In genomic region chr2:160066491-160067303, GRCm38 (mm10) we compare ENCODE assay signal across 9 mouse cellular contexts.
A peak's percentile ranks its signal among the peaks of the same experiment; 100 is the strongest.
DNase-seq lines count a peak whose midpoint lies in the region; ATAC-seq lines count a peak whose summit lies in the region.
"Had no signal": no experiment of that assay in that cellular context is flagged by ENCODE, and none has a peak within 500 bp of the region (broad histone marks: within the 10 kb centered on the region; RNA-seq: fewer than 3 reads in every experiment).

No protein-coding gene starts in this region.

- no peaks in the 10 kb centered on the region for H3K9me3 ChIP-seq in hindbrain, embryonic 16.5 days (ENCODE audit: control insufficient read depth, low read length)
- H3K9me3 ChIP-seq in hindbrain, embryonic 11.5 days (ENCODE audit: control insufficient read depth, low read length) = no peaks in the 10 kb centered on the region
- no peaks in the 10 kb centered on the region for H3K9me3 ChIP-seq in lung, embryonic 16.5 days (ENCODE audit: control insufficient read depth, low read length)

- no peak overlapping the region for H3K9ac ChIP-seq in hindbrain, embryonic 16.5 days (ENCODE audit: low read depth, low read length)
- no peak overlapping the region for H3K9ac ChIP-seq in hindbrain, embryonic 11.5 days (ENCODE audit: low read depth, low read length)
- no peak overlapping the region for H3K9ac ChIP-seq in lung, embryonic 16.5 days (ENCODE audit: low read length)

- 35% methylated on average over 6 of the region's 6 CpGs for WGBS in hindbrain, embryonic 16.5 days
- WGBS in hindbrain, embryonic 11.5 days = 56% methylated on average over 6 of the region's 6 CpGs
- WGBS in lung, embryonic 16.5 days = 32% methylated on average over 6 of the region's 6 CpGs

- H3K36me3 ChIP-seq in hindbrain, embryonic 16.5 days (ENCODE audit: control insufficient read depth, insufficient read depth, low read length) = no peaks in the 10 kb centered on the region
- H3K36me3 ChIP-seq in hindbrain, embryonic 11.5 days (ENCODE audit: control insufficient read depth, insufficient read depth, low read length) = no peaks in the 10 kb centered on the region
- H3K36me3 ChIP-seq in lung, embryonic 16.5 days (ENCODE audit: control insufficient read depth, insufficient read depth, low read length) = no peaks in the 10 kb centered on the region

- H3K4me3 ChIP-seq in hindbrain, embryonic 16.5 days (ENCODE audit: low read length) = no peak overlapping the region
- H3K4me3 ChIP-seq in hindbrain, embryonic 11.5 days (ENCODE audit: low read depth, low read length) = no peak overlapping the region
- H3K4me3 ChIP-seq in lung, embryonic 16.5 days (ENCODE audit: low read length) = no peak overlapping the region

- ATAC-seq in hindbrain, embryonic 16.5 days = peak; percentile 40; the same call in 1 of the 2 replicates
- ATAC-seq in hindbrain, embryonic 11.5 days (ENCODE audit: low FRiP score) = no peak
- peak; percentile 88 for ATAC-seq in lung, embryonic 16.5 days (ENCODE audit: low read depth)

- no peak overlapping the region for H3K4me2 ChIP-seq in hindbrain, embryonic 16.5 days (ENCODE audit: low read length)
- no peak overlapping the region for H3K4me2 ChIP-seq in hindbrain, embryonic 11.5 days (replicated peaks; ENCODE audit: low read depth, low read length)
- H3K4me2 ChIP-seq in lung, embryonic 16.5 days (ENCODE audit: low read depth, low read length) = no peak overlapping the region

- no peaks in the 10 kb centered on the region for H3K27me3 ChIP-seq in hindbrain, embryonic 16.5 days (replicated peaks; ENCODE audit: control insufficient read depth, insufficient read depth, low read length)
- no peaks in the 10 kb centered on the region for H3K27me3 ChIP-seq in hindbrain, embryonic 11.5 days (ENCODE audit: control insufficient read depth, insufficient read depth, low read length)
- no peaks in the 10 kb centered on the region; the same call in 1 of the 2 replicates for H3K27me3 ChIP-seq in lung, embryonic 16.5 days (ENCODE audit: control insufficient read depth, insufficient read depth, low read depth, low read length)

- no peak for DNase-seq in hindbrain, embryonic 11.5 days (ENCODE audit: low spot score)
- peak; percentile 66 for DNase-seq in adrenal gland, postnatal 25 days
- peak; percentile 93 for DNase-seq in heart, adult 11 months
- peak; percentile 82 to 86 for DNase-seq in kidney, adult 8-10 months
- DNase-seq in embryo, embryonic 9.5 days (ENCODE audit: extremely low spot score) = no peak
- no peak for DNase-seq in thymus, postnatal 25 days

- no peaks in the 10 kb centered on the region for H3K4me1 ChIP-seq in hindbrain, embryonic 16.5 days (ENCODE audit: control insufficient read depth, insufficient read depth, low read depth, low read length)
- H3K4me1 ChIP-seq in hindbrain, embryonic 11.5 days (replicated peaks; ENCODE audit: control insufficient read depth, insufficient read depth, low read length) = no peaks in the 10 kb centered on the region
- 0 out of 2 replicates have a peak, but pooled peaks cover 2% of the 10 kb centered on the region for H3K4me1 ChIP-seq in lung, embryonic 16.5 days (replicated peaks; ENCODE audit: control insufficient read depth, insufficient read depth, low read length)

- H3K27ac ChIP-seq in hindbrain, embryonic 16.5 days (ENCODE audit: low read depth, low read length) = no peak overlapping the region
- H3K27ac ChIP-seq in hindbrain, embryonic 11.5 days (ENCODE audit: low read depth, low read length) = no peak overlapping the region
- peak overlapping the region; percentile 37 for H3K27ac ChIP-seq in lung, embryonic 16.5 days (ENCODE audit: low read length)
- H3K27ac ChIP-seq: macrophage had no signal

Comparison
In these comparisons a context has a peak if more than half of its experiments do, and no peak if none do; other contexts are left out.
1. DNase-seq: peak in adrenal gland, postnatal 25 days (single experiment), heart, adult 11 months (single experiment) and kidney, adult 8-10 months (2 of 2); none in hindbrain, embryonic 11.5 days (single experiment), embryo, embryonic 9.5 days (single experiment) and thymus, postnatal 25 days (single experiment).